Mouse (Mus musculus) myocyte (in vitro differentiated cells): Measurements from ENCODE around the gene Wfdc1.

Source experiments
- E2F4 ChIP-seq: IDR thresholded peaks from one replicate; pipeline ENCODE4 v1.6.1; 2011; ENCODE audit warnings: mild to moderate bottlenecking, control low read depth, moderate library complexity; ENCODE audit not compliant: insufficient read depth
- USF1 ChIP-seq: IDR thresholded peaks from one replicate; pipeline ENCODE4 v1.6.1; 2011; ENCODE audit warnings: low read depth, mild to moderate bottlenecking, control low read depth, moderate library complexity

GRCm38 (mm10) chr8:119616811-119617210 lies 49.4 kb upstream of the Wfdc1 start:
- TF ChIP-seq E2F4, result no peak
- TF ChIP-seq USF1, result no peak
